Mouse (Mus musculus) embryonic facial prominence, embryonic 13.5 days (tissue): ENCODE data around the gene Tm7sf2. TPM values are rescaled to one million over a fixed set of nuclear protein-coding genes. Genes with fewer than 3 reads are reported as not detected.

ENCODE experiments used
- ATAC-seq: fragments of 200-750 bp; cut with Nextera tagmentation; 2 replicates; pipeline ENCODE4 v1.8.0; 2017; ENCODE audit warnings: low read depth; ENCODE audit not compliant: insufficient number of reproducible peaks, insufficient read depth, low FRiP score, low TSS enrichment
- H3K27ac ChIP-seq: fragments of 300-500 bp; sonication (generic); 2 replicates; pipeline ENCODE4 v1.5.1; 2015; ENCODE audit warnings: moderate library complexity, mild to moderate bottlenecking, inconsistent platforms
- H3K27me3 ChIP-seq: fragments of 300-500 bp; sonication (generic); 2 replicates; pipeline ENCODE4 v1.6.1; 2015; ENCODE audit warnings: mild to moderate bottlenecking, inconsistent platforms
- H3K36me3 ChIP-seq: fragments of 300-500 bp; sonication (generic); 2 replicates; pipeline ENCODE4 v1.6.1; 2015; ENCODE audit warnings: mild to moderate bottlenecking, inconsistent platforms
- H3K4me1 ChIP-seq: fragments of 300-500 bp; sonication (generic); 2 replicates; pipeline ENCODE4 v1.6.1; 2015; ENCODE audit warnings: inconsistent platforms
- H3K4me2 ChIP-seq: fragments of 300-500 bp; sonication (generic); 2 replicates; pipeline ENCODE4 v1.6.1; 2015; ENCODE audit warnings: moderate library complexity, mild to moderate bottlenecking, inconsistent platforms
- H3K4me3 ChIP-seq: fragments of 300-500 bp; sonication (generic); 2 replicates; pipeline ENCODE4 v1.5.1; 2015; ENCODE audit warnings: mild to moderate bottlenecking, inconsistent platforms
- H3K9ac ChIP-seq: fragments of 300-500 bp; sonication (generic); 2 replicates; pipeline ENCODE4 v1.6.1; 2015; ENCODE audit warnings: mild to moderate bottlenecking, inconsistent platforms
- H3K9me3 ChIP-seq: fragments of 300-500 bp; sonication (generic); 2 replicates; pipeline ENCODE4 v1.6.1; 2016; ENCODE audit warnings: inconsistent platforms
- WGBS: fragments of 180-500 bp; shearing (Covaris S2); methylation state at CpG from one replicate; pipeline ENCODE4 v1.1.7; 2015; ENCODE audit warnings: mixed read lengths; 5-methylcytosine and 5-hydroxymethylcytosine counted together
- polyA plus RNA-seq: library from polyadenylated mRNA; unstranded; fragments of >200 nt; fragmentation: Nextera tagmentation; extraction: Ambion mirVana; gene quantifications from 2 replicates; pipeline ENCODE4 v1.2.1, GENCODE M21; 2015

Gene Tm7sf2
- 21.7 and 22.0 TPM in 2 replicates for polyA plus RNA-seq

DNA sequence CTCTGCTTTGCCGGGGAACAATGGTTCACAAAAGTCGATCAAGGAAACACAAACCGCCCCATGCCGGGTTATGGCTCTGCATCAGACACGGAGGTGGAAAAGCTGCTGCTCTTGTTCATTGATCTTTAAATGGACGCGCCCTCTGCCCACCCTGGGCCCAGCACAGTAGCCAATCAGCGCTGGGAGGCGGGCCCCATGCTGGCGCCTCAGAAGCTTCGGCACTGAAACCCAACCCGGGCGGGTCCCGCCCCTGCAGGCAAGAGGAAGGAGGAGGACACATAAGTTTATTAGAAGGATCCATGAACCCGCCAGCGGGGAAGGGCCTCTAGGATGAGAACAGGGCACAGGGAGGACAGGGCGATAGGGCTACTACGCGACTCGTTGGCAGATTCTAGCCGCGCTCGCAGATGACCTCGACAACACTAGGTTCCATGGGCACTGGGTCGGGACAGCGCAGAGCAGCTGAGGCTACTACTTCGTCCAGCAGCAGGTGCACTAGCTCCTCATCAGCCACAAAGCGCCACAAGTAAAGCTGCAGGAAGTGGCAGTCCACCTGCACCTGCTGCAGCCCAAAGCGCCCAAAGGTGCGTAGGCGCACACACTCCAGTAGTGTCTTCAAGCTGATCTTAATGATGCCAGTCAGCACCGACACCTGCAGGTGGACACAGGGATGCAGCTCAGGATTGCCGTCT lies at the start of gene Tm7sf2:
Gene Tm7sf2, minus strand, starts transcription at position 650 of the 692 bp plus-strand sequence.
- Histone ChIP-seq H3K9me3 (no peaks in the 10 kb centered on the region), H3K9ac (peak within 1 kb of the TSS; percentile 75), H3K4me2 (peak within 1 kb of the TSS; percentile 96), H3K4me3 (peak within 1 kb of the TSS; percentile 53), H3K4me1 (peaks cover 23% of the 10 kb centered on the region), H3K36me3 (peaks cover 39% of the 10 kb centered on the region), H3K27ac (peak within 1 kb of the TSS; percentile 86), H3K27me3 (no peaks in the 10 kb centered on the region)
- 11% methylated on average over 33 of the region's 33 CpGs for WGBS
- ATAC-seq, result peak; percentile 88

DNA sequence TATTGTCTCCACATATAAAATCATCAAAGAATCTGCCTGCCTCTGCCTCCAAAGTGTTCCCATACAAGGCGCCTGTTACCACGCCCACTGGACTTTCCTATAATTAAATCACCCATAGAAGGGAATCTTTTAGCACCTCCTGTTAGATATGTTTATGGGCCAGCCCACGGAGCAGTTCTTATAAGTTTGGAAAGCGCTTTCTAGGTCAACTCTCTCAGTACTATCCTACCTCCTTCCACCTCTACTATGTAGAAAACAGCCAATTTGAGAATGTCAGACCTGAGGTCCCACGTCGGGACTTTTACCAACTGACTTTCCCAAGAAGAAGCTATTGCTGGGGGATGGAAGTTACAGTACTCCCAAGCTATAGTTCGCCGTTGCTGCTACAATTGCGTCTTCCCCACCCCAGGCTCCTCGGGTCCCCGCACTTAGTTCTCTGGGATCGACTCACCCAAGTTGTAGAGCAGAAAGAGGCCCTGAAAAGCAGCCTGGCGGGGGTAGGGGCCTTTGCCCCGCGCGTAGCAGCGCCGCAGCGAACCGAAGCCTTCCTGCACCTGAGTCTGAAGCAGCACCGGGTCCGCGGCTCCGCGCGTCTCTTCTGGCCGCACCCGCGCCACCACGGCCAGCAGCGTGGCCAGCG lies 49.3 kb upstream of the Tm7sf2 start:
- Histone ChIP-seq H3K4me2 (peak overlapping the region; percentile 89), H3K9ac (peak overlapping the region; percentile 91), H3K9me3 (no peaks in the 10 kb centered on the region), H3K36me3 (peaks cover 44% of the 10 kb centered on the region), H3K4me1 (peaks cover 19% of the 10 kb centered on the region), H3K27ac (peak overlapping the region; percentile 96), H3K27me3 (no peaks in the 10 kb centered on the region), H3K4me3 (peak overlapping the region; percentile 94)
- ATAC-seq, result no peak
- WGBS, result 5% methylated on average over 32 of the region's 32 CpGs

DNA sequence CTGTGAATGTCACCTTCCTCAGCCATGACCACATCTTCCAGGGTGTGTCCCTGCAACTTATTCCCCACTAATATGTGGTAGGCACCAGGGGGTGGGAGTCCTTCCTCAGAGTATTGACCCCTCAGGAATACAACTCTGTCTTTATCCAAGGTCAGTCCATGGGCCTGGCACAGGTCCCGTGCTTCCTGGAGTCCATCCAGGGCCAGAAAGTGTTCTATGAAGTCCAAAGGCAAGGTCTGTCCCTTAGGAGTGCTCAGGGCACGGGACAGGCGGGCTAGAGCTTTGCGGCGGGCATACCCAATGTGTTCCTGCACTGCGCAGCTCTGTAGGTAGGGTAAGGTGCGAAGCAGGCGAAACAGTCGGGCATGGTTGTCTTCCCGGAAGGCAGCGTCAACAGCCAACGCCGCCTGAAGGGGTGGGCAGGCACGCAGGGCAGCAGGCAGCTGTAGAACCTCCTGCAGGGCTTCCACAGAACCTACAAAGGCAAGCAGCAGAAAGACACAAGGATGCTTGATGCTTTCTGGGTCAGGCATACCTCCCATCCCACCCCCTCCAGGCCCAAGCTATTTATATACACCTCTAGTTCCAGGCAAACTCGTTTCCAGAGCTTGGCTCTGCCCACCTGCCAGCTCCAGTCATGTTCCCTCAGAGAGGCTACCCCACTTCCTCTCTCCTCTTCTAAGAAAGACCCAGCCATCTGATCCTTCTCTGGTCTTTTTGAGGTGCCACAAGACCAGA lies 48.1 kb upstream of the Tm7sf2 start:
- H3K9me3 ChIP-seq, result no peaks in the 10 kb centered on the region
- H3K36me3 ChIP-seq, result peaks cover 41% of the 10 kb centered on the region
- no peaks in the 10 kb centered on the region for H3K27me3 ChIP-seq
- peaks cover 19% of the 10 kb centered on the region for H3K4me1 ChIP-seq
- peak overlapping the region; percentile 91; the same call in 1 of the 2 replicates for H3K9ac ChIP-seq
- no peak overlapping the region for H3K27ac ChIP-seq
- peak overlapping the region; percentile 89 for H3K4me2 ChIP-seq
- 0 out of 2 replicates have a peak overlapping the region, but pooled peaks have one; percentile 94 for H3K4me3 ChIP-seq
- no peak for ATAC-seq
- WGBS, result 88% methylated on average over 15 of the region's 15 CpGs

DNA sequence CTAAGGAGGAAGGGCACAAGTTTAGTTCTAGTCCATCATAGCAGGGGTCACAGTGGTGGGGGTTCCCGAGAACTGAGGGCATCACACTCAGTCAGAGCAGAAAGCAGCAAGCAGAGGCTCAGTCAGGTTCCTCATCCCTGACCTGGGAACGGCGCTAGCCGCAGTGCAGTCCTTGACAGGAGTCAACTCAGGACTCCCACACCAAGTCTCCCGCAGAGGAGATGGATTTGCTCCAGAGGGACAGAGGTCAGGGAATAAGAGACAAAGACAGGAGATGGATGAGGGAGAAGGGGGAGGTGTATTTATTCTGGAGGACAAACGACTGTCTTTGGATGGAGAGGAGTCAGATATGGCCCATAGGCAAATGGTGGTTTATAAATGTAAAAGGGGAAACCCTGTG lies 44.9 kb upstream of the Tm7sf2 start:
- no peak for ATAC-seq
- 78% methylated on average over 6 of the region's 6 CpGs for WGBS

DNA sequence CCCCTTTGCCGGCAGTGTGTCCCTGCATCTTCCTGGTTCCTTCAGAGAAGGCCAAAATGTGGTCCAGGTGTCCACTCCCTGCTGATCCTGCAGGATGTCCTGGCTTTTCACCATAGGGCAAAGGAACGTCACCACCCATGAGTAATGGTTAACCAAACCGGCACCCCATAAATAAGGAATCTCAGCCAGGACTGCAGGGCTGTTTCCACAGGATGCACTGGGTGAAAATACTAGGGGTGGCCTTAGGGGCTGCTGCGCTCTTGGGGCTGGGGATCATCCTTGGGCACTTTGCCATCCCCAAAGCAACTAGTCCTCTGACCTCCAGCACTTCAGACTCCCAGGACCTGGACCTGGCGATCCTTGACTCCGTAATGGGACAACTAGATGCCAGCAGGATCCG lies 37.4 kb upstream of the Tm7sf2 start, which contains the start of gene Naaladl1:
Gene Naaladl1, plus strand, starts transcription at position 197 of the 400 bp plus-strand sequence.
- Histone ChIP-seq H3K4me1 (peaks cover 7% of the 10 kb centered on the region; the same call in 1 of the 2 replicates), H3K27ac (no peak within 1 kb of the TSS), H3K4me2 (no peak within 1 kb of the TSS), H3K4me3 (no peak within 1 kb of the TSS), H3K9ac (no peak within 1 kb of the TSS), H3K9me3 (no peaks in the 10 kb centered on the region), H3K36me3 (no peaks in the 10 kb centered on the region), H3K27me3 (no peaks in the 10 kb centered on the region)
- ATAC-seq, result no peak
- 81% methylated on average over 7 of the region's 7 CpGs for WGBS

More for the DNA sequence above, 44.9 kb upstream of the Tm7sf2 start:
- H3K4me2 ChIP-seq, result no peak overlapping the region
- H3K27ac ChIP-seq, result no peak overlapping the region
- H3K9me3 ChIP-seq, result no peaks in the 10 kb centered on the region
- no peak overlapping the region for H3K4me3 ChIP-seq
- no peak overlapping the region for H3K9ac ChIP-seq
- H3K36me3 ChIP-seq, result peaks cover 37% of the 10 kb centered on the region
- peaks cover 14% of the 10 kb centered on the region for H3K4me1 ChIP-seq
- no peaks in the 10 kb centered on the region for H3K27me3 ChIP-seq

DNA sequence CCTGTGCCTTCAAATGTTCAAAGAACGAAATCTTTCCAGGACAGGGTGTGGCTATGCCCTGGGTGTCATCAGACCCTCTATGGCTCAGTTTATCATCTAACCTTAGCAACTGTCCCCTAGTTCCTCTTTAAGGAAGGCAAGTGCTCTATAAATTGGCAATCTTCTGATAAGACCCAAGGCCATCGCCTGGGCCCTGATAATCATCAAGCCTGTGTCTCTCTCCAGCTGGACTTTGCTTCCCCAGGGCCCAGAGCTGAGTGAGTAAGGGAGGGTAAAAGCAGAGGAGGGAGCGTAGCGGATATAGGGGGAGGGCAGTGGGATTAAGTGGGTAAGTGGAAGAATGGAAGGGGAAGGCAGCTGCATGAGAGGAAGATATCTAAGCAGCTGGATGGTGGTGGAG lies 36.3 kb upstream of the Tm7sf2 start:
- H3K27ac ChIP-seq, result no peak overlapping the region
- H3K4me3 ChIP-seq, result no peak overlapping the region
- no peaks in the 10 kb centered on the region for H3K27me3 ChIP-seq
- no peak overlapping the region for H3K4me2 ChIP-seq
- H3K4me1 ChIP-seq, result peaks cover 7% of the 10 kb centered on the region; the same call in 1 of the 2 replicates
- H3K9ac ChIP-seq, result no peak overlapping the region
- 0 out of 2 replicates have a peak, but pooled peaks cover 1% of the 10 kb centered on the region for H3K36me3 ChIP-seq
- H3K9me3 ChIP-seq, result no peaks in the 10 kb centered on the region
- no peak for ATAC-seq
- WGBS, result 81% methylated on average over 4 of the region's 4 CpGs

DNA sequence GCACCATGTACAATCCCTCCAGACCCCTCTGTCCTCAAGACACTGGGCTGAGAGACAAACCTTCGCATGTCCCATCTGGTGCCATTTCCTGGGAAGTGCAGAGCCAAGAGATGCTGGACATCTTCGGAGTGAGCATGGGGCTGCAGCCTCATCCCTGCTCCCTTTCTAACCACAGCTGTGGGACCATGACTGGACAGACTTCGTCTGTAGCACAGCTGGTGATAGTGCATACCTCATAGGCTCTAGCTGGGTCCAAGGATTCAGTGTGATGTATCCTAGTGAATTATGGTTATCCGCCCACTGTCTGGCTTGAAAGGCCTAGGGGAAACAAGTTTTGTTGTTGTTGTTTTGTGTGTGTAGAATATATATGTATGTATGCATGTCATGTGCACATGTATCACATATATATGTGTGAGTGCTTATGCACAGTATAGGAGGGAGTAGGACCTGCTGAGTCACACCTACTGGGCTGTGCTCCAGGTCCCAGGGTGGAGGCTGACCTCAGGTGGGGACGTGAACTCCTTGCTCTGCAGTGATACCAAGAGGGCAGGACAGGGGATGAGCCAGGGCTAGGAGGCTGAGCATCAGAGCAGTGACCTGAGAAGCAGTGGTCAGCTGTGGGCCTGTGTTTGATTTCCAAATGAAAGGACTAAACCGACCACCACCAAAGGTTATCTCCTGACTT lies 34.1 kb upstream of the Tm7sf2 start:
- Histone ChIP-seq H3K4me2 (no peak overlapping the region), H3K36me3 (peaks cover 13% of the 10 kb centered on the region; the same call in 1 of the 2 replicates), H3K4me3 (no peak overlapping the region), H3K4me1 (peaks cover 7% of the 10 kb centered on the region; the same call in 1 of the 2 replicates), H3K9me3 (no peaks in the 10 kb centered on the region), H3K27ac (no peak overlapping the region), H3K27me3 (no peaks in the 10 kb centered on the region), H3K9ac (no peak overlapping the region)
- peak; percentile 68; the same call in 1 of the 2 replicates for ATAC-seq
- WGBS, result 78% methylated on average over 6 of the region's 6 CpGs

DNA sequence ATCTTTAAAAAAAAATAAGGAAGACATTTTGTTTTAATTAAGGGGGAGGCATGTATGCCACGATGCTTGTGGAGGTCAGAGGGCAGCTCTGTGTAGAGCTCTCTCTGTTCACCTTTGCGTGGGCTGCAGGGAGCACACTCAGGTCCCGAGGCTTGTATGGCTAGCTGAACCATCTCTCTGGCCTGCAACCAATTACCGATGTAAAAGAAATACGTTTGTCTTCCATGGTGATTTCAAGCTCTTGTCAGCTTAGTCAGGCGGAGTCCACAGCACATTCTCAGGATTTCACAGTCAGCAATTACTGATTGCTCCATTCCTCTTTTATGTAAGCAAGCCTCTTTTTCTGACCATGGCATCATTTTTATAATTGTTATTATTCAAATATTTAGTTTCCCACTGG lies 33.0 kb upstream of the Tm7sf2 start:
- Histone ChIP-seq H3K27ac (no peak overlapping the region), H3K36me3 (peaks cover 19% of the 10 kb centered on the region; the same call in 1 of the 2 replicates), H3K9ac (no peak overlapping the region), H3K4me1 (peaks cover 7% of the 10 kb centered on the region; the same call in 1 of the 2 replicates), H3K4me3 (no peak overlapping the region), H3K4me2 (no peak overlapping the region), H3K9me3 (no peaks in the 10 kb centered on the region), H3K27me3 (no peaks in the 10 kb centered on the region)
- ATAC-seq, result no peak
- WGBS, result 16% methylated on average over 6 of the region's 6 CpGs

DNA sequence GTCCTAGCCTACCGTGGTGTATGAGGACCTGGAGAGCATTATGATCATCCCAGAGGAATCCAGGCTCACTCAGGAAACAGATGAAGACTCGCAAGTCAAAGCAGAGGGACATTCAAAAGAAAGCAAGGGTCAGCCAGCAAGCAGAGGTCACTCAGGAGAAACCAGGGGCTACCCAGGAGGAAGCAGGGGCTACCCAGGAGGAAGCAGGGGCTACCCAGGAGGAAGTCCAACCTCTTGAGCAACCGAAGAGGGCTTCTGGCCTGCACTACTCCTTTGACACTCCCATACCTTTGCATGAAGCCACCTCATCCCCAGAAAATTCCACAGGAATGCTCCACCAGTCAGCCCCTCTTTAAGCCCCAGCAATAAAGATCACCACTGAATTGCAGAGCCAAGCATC lies 29.7 kb upstream of the Tm7sf2 start:
- 82% methylated on average over 3 of the region's 3 CpGs for WGBS
- H3K4me2 ChIP-seq, result no peak overlapping the region
- ATAC-seq, result no peak
- no peaks in the 10 kb centered on the region for H3K9me3 ChIP-seq
- peaks cover 7% of the 10 kb centered on the region; the same call in 1 of the 2 replicates for H3K4me1 ChIP-seq
- no peak overlapping the region for H3K4me3 ChIP-seq
- H3K27ac ChIP-seq, result no peak overlapping the region
- no peak overlapping the region for H3K9ac ChIP-seq
- peaks cover 48% of the 10 kb centered on the region for H3K36me3 ChIP-seq
- no peaks in the 10 kb centered on the region for H3K27me3 ChIP-seq

DNA sequence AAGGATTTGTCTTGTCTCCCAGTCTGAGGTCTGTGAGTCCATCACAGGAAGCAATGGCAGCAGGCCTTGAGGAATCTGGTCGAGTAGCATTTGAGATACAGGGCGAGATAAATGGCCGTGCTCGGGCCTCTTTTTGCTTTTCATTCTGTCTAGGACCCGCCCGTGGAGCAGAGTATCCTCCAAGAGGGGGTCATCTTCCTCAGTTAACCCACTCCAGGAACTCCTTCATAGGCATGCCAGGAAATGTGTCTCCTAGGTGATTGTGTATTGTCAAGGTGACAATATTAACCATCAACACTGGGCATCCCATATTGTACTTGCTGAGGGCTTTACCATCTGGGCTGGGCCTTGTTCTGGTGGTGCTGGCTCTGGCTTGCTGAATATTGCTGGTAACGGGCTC lies 25.9 kb upstream of the Tm7sf2 start, which contains the start of gene AC131692.1:
Gene AC131692.1, plus strand, starts transcription at position 301 of the 400 bp plus-strand sequence.
- H3K27ac ChIP-seq, result no peak within 1 kb of the TSS
- WGBS, result 92% methylated on average over 7 of the region's 7 CpGs
- H3K27me3 ChIP-seq, result no peaks in the 10 kb centered on the region
- 0 out of 2 replicates have a peak within 1 kb of the TSS, but pooled peaks have one; percentile 11 for H3K9ac ChIP-seq
- no peaks in the 10 kb centered on the region for H3K4me1 ChIP-seq
- no peak within 1 kb of the TSS for H3K4me3 ChIP-seq
- no peak within 1 kb of the TSS for H3K4me2 ChIP-seq
- H3K36me3 ChIP-seq, result peaks cover 79% of the 10 kb centered on the region
- no peak for ATAC-seq
- no peaks in the 10 kb centered on the region for H3K9me3 ChIP-seq

DNA sequence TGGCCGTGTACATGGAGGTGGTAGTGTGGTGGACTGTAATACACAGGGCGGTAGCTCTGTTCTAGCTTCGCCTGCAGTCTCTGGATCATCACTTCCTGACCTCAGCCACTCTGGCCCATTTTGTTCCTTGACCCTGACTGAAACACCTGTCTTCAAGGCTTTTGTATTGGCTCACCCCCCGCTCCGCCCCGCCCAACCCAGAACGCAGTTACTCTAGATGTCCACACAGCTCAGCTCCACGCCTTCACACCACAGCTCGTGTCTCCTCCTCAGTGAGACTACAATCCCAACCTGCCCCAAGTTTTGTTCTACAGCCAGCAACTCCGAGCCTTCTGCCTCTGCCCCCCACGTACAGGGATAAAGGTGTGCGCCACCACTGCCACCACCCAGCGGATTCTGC lies 20.7 kb upstream of the Tm7sf2 start:
- Histone ChIP-seq H3K4me3 (no peak overlapping the region), H3K36me3 (peaks cover 62% of the 10 kb centered on the region), H3K9me3 (no peaks in the 10 kb centered on the region)

More for the DNA sequence above, 20.7 kb upstream of the Tm7sf2 start:
- no peak overlapping the region for H3K4me2 ChIP-seq
- no peaks in the 10 kb centered on the region for H3K27me3 ChIP-seq
- 93% methylated on average over 13 of the region's 13 CpGs for WGBS
- H3K4me1 ChIP-seq, result peaks cover 16% of the 10 kb centered on the region
- no peak overlapping the region for H3K27ac ChIP-seq
- H3K9ac ChIP-seq, result no peak overlapping the region
- ATAC-seq, result no peak
